Mouse (Mus musculus) hindbrain, embryonic 11.5 days (tissue): ENCODE data around the gene Agr3. TPM values are rescaled to one million over a fixed set of nuclear protein-coding genes. Genes with fewer than 3 reads are reported as not detected.
A peak's percentile ranks its signal among the peaks of the same experiment; 100 is the strongest.

Source experiments
- ATAC-seq: fragments of 200-750 bp; cut with Nextera tagmentation; 2 replicates; pipeline ENCODE4 v1.8.0; 2017; ENCODE audit warnings: mild to moderate bottlenecking, moderate TSS enrichment, moderate library complexity; ENCODE audit not compliant: low FRiP score
- DNase-seq: peaks from one replicate; pipeline ENCODE4 v3.0.0-alpha.2; 2015; ENCODE audit warnings: low spot score
- H3K27ac ChIP-seq: fragments of 300-500 bp; sonication (generic); 2 replicates; pipeline ENCODE4 v1.5.1; 2014; ENCODE audit warnings: mild to moderate bottlenecking, low read depth, low read length
- H3K27me3 ChIP-seq: fragments of 300-500 bp; sonication (generic); 2 replicates; pipeline ENCODE4 v1.6.1; 2014; ENCODE audit warnings: mild to moderate bottlenecking, low read length, moderate library complexity, mixed read lengths; ENCODE audit not compliant: control insufficient read depth, insufficient read depth
- H3K36me3 ChIP-seq: fragments of 300-500 bp; sonication (generic); 2 replicates; pipeline ENCODE4 v1.6.1; 2014; ENCODE audit warnings: mild to moderate bottlenecking, low read length, moderate library complexity, mixed read lengths; ENCODE audit not compliant: control insufficient read depth, insufficient read depth
- H3K4me1 ChIP-seq: fragments of 300-500 bp; sonication (generic); replicated peaks from 2 replicates; pipeline ENCODE4 v1.6.1; 2014; ENCODE audit warnings: low read length, mixed read lengths; ENCODE audit not compliant: control insufficient read depth, insufficient read depth
- H3K4me2 ChIP-seq: fragments of 300-500 bp; sonication (generic); replicated peaks from 2 replicates; pipeline ENCODE4 v1.6.1; 2014; ENCODE audit warnings: mild to moderate bottlenecking, low read depth, low read length
- H3K4me3 ChIP-seq: fragments of 300-500 bp; sonication (generic); 2 replicates; pipeline ENCODE4 v1.5.1; 2014; ENCODE audit warnings: low read depth, low read length
- H3K9ac ChIP-seq: fragments of 300-500 bp; sonication (generic); 2 replicates; pipeline ENCODE4 v1.6.1; 2014; ENCODE audit warnings: low read depth, low read length
- H3K9me3 ChIP-seq: fragments of 300-500 bp; sonication (generic); 2 replicates; pipeline ENCODE4 v1.6.1; 2016; ENCODE audit warnings: low read length; ENCODE audit not compliant: control insufficient read depth
- whole genome bisulfite sequencing: fragments of 180-500 bp; shearing (Covaris S2); extraction: QIAGEN DNeasy Blood & Tissue Kit; methylation state at CpG from one replicate; pipeline ENCODE4 v1.1.7; 2014; 5-methylcytosine and 5-hydroxymethylcytosine counted together
- polyA plus RNA-seq: library from polyadenylated mRNA; unstranded; fragments of >200 nt; fragmentation: Nextera tagmentation; extraction: Ambion mirVana; gene quantifications from 2 replicates; pipeline ENCODE4 v1.2.1, GENCODE M21; 2014

The Agr3 gene
- polyA plus RNA-seq, 1 experiment from 2014 or later: not detected

DNA sequence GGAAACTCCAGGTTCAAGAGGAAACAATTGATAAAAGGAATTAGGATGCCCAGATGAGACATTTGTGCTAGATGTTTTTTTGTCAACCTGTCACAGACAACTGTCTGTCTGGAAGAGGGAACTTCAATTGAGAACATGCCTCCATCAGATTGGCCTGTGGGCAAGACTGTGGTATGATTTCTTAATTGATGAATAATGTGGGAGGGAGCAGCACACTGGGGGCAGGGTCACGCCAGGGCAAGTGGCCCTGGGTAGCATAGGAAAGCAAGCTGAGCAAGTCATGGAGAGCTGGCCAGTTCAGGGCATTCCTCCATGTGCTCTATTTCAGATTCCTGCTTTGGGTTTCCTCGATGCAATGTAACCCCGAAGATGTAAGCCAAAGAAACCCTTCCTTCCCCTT, 50.5 kb downstream of the Agr3 start:
- no peaks in the 10 kb centered on the region for H3K9me3 ChIP-seq
- 72% methylated on average over 3 of the region's 3 CpGs for WGBS
- no peak overlapping the region for H3K4me2 ChIP-seq
- ATAC-seq (no peak), DNase-seq (no peak)
- H3K27ac ChIP-seq: no peak overlapping the region
- no peaks in the 10 kb centered on the region for H3K36me3 ChIP-seq
- no peaks in the 10 kb centered on the region for H3K4me1 ChIP-seq
- no peak overlapping the region for H3K4me3 ChIP-seq
- no peak overlapping the region for H3K9ac ChIP-seq
- no peaks in the 10 kb centered on the region for H3K27me3 ChIP-seq

DNA sequence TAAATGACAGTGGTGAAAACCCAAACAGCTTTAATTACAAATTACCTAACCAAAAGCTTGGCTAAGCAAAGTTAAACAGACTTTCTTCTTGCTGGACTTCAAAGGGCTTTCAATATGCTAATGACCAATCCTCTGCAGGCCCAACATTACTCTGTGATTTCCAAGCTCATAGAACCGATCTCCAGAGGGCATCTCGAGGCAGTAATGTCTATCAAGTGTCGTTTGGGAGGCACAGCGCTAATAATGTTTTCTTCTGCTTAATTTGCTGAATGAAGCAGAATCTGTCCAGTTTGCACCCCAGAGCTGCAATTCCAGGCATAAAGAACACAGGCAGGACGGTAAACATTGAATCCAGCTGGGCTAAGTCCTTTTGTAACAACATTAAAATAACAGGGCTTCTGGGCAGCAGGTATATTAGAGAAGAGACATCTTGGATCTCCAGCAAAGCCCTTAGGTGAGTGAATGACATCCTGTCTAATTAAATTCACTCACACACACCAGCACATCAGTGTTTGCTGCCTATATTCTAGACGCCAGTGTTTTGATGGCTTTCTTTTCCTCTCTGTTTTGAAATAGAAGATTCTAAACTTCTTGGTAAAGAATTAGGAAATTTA, 52.3 kb downstream of the Agr3 start:
- Histone ChIP-seq H3K4me1 (no peaks in the 10 kb centered on the region; the same call in 1 of the 2 replicates), H3K36me3 (no peaks in the 10 kb centered on the region), H3K9ac (no peak overlapping the region), H3K27ac (no peak overlapping the region), H3K4me3 (no peak overlapping the region), H3K9me3 (no peaks in the 10 kb centered on the region), H3K4me2 (no peak overlapping the region), H3K27me3 (no peaks in the 10 kb centered on the region)
- DNase-seq (no peak), ATAC-seq (no peak)
- WGBS: 54% methylated on average over 6 of the region's 6 CpGs

DNA sequence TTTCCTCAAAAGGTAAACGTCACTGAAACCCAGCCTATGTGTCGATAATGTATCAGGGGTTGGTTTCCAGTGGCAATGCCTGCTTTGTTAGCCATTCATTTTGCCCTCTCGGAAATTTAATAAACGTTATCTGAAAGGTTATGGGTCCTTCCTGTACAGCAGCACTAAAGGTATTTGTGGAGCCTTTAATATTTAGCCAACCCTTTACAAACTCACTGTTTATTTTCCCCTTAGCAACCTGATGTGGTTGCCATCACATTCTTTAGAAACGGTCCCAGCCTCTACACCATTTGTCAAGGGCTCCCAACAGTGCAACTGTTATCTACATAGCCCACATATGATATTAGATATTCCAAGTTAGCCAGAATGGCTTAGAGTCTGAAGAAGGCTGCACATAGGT, 54.2 kb downstream of the Agr3 start:
- H3K9me3 ChIP-seq: no peaks in the 10 kb centered on the region
- H3K27ac ChIP-seq: no peak overlapping the region
- H3K4me3 ChIP-seq: no peak overlapping the region
- H3K4me1 ChIP-seq: no peaks in the 10 kb centered on the region; the same call in 1 of the 2 replicates
- H3K36me3 ChIP-seq: no peaks in the 10 kb centered on the region
- H3K9ac ChIP-seq: no peak overlapping the region
- no peak overlapping the region for H3K4me2 ChIP-seq
- WGBS: 89% methylated on average over 5 of the region's 5 CpGs
- no peaks in the 10 kb centered on the region for H3K27me3 ChIP-seq
- ATAC-seq (no peak), DNase-seq (no peak)

DNA sequence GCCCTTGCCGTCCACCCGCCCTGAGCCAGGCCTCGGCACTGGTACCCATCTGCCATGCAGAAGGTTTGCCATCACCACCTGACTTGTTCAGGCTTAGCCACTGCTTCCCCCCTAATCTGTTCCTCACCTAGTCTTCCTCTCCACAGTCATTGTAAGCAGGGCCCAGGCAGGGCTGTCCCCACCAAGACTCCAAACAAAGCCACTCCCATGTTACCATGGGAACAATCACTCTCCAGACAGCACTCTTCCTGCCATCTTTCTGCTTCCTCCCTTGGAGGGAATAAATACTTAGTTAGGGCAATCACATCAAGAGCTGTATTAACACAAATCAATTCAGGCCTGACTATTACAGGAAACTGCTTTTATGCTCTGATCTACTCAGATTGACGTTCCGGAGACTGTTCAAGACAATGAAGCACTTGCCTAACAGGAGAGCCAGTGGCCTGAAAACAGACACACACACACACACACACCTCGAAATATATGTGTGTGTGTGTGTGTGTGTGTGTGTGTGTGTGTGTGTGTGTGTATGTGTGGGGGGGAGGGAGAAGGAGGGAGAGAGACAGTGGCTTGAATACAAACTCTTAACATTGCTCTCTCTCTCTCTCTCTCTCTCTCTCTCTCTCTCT, 56.4 kb downstream of the Agr3 start:
- H3K36me3 ChIP-seq: no peaks in the 10 kb centered on the region
- no peak overlapping the region for H3K4me3 ChIP-seq
- H3K27ac ChIP-seq: 0 out of 2 replicates have a peak overlapping the region, but pooled peaks have one; percentile 42
- ATAC-seq (peak; percentile 94), DNase-seq (peak; percentile 59)
- no peaks in the 10 kb centered on the region; the same call in 1 of the 2 replicates for H3K4me1 ChIP-seq
- H3K9me3 ChIP-seq: no peaks in the 10 kb centered on the region
- no peak overlapping the region for H3K9ac ChIP-seq
- no peak overlapping the region for H3K4me2 ChIP-seq
- 53% methylated on average over 6 of the region's 6 CpGs for WGBS
- H3K27me3 ChIP-seq: no peaks in the 10 kb centered on the region

DNA sequence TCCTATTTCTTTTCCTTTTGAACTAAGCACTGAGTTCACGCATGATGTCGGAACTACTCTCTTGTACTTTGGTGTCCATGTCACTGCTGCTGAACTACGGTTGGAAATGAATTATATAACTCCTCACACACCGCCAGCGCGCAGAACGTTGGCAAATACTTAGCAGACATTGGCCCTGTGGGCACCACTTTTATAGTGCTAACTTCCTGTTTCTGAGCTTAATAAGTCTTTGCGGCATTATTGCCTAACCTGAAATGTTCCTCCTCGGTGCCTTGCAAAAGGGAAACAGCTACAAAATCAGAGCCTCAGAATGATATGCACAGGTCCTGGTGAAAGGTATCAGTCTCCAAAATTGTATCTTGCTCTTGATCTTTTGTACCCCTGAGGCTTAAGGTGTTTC, 58.1 kb downstream of the Agr3 start:
- 95% methylated on average over 9 of the region's 9 CpGs for WGBS
- Histone ChIP-seq H3K4me2 (no peak overlapping the region), H3K4me1 (no peaks in the 10 kb centered on the region; the same call in 1 of the 2 replicates), H3K27me3 (no peaks in the 10 kb centered on the region), H3K4me3 (no peak overlapping the region), H3K27ac (no peak overlapping the region), H3K36me3 (no peaks in the 10 kb centered on the region), H3K9ac (no peak overlapping the region), H3K9me3 (no peaks in the 10 kb centered on the region)
- DNase-seq (no peak), ATAC-seq (no peak)

DNA sequence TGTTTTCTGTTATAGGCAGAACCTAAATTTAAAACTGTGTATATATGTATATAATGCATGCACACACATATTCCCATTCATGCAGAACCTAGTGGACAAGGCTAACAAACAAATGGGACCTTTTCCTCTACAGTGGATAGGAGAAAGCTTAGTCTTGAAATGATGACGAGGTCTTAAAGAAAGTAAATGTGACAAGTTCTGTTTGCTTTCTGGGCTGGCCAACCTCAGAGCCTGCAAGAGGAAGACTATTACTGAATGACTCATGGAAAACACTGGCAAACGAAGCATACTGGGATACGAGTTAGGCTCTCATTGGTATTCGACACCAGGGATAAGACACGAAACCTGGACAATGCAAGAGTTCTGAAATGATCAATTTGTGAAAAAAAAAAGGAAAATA, 59.3 kb downstream of the Agr3 start:
- WGBS: 88% methylated on average over 5 of the region's 5 CpGs
- H3K27me3 ChIP-seq: no peaks in the 10 kb centered on the region

DNA sequence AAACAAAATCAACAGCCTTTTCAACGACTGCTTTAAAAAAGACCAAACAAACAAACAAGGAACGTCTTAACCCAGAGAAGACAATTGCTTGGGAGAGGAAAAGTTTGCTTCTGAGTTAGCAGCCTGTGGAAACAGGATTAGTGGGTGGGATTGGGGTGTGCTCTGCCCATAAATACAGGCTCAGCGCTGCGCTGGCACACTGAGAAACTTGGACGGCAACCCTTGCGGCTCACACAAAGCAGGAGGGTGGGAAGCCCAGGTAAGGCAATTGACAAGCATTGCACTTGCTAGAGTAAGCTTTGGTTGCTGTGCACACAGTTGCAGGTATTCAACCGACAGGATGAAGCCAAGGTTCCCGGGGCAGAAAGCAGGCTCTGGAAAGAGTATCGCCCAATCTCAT, 67.3 kb downstream of the Agr3 start, which contains the start of gene Agr2:
TSS of gene Agr2 (plus strand) at position 197 of the 400 bp plus-strand sequence.
- Histone ChIP-seq H3K4me3 (no peak within 1 kb of the TSS), H3K9me3 (no peaks in the 10 kb centered on the region), H3K4me1 (no peaks in the 10 kb centered on the region; the same call in 1 of the 2 replicates), H3K9ac (no peak within 1 kb of the TSS), H3K4me2 (no peak within 1 kb of the TSS), H3K27me3 (no peaks in the 10 kb centered on the region), H3K36me3 (no peaks in the 10 kb centered on the region), H3K27ac (no peak within 1 kb of the TSS)
- no peak for ATAC-seq
- 72% methylated on average over 9 of the region's 9 CpGs for WGBS
- no peak for DNase-seq

More for the DNA sequence above, 59.3 kb downstream of the Agr3 start:
- DNase-seq (no peak), ATAC-seq (no peak)
- H3K4me1 ChIP-seq: no peaks in the 10 kb centered on the region; the same call in 1 of the 2 replicates
- no peak overlapping the region for H3K27ac ChIP-seq
- H3K4me3 ChIP-seq: no peak overlapping the region
- H3K4me2 ChIP-seq: no peak overlapping the region
- no peak overlapping the region for H3K9ac ChIP-seq
- H3K9me3 ChIP-seq: no peaks in the 10 kb centered on the region
- no peaks in the 10 kb centered on the region for H3K36me3 ChIP-seq

DNA sequence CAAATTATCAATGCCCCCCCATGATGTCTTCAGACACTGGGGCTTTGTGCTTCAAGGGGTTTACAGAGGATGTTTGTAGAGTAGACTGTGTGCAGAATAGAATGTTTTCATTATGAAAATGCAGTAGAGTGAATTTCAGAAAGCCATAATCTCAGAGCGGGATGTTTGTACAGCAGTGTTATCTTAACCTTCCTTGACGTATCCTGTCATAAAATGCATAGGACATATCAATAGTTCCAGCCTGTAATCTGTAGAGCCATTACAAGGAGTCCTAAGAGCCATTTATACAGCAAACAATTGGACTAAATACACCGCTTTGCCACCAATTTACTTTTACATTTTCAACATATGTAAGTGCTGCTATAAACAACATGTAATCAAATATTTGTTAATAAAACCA, 68.2 kb downstream of the Agr3 start:
- H3K4me3 ChIP-seq: no peak overlapping the region
- no peak overlapping the region for H3K27ac ChIP-seq
- no peaks in the 10 kb centered on the region for H3K36me3 ChIP-seq
- DNase-seq (no peak), ATAC-seq (no peak)
- WGBS: 85% methylated on average over 3 of the region's 3 CpGs
- no peak overlapping the region for H3K9ac ChIP-seq
- H3K4me1 ChIP-seq: no peaks in the 10 kb centered on the region; the same call in 1 of the 2 replicates
- no peak overlapping the region for H3K4me2 ChIP-seq
- H3K27me3 ChIP-seq: no peaks in the 10 kb centered on the region
- no peaks in the 10 kb centered on the region for H3K9me3 ChIP-seq

DNA sequence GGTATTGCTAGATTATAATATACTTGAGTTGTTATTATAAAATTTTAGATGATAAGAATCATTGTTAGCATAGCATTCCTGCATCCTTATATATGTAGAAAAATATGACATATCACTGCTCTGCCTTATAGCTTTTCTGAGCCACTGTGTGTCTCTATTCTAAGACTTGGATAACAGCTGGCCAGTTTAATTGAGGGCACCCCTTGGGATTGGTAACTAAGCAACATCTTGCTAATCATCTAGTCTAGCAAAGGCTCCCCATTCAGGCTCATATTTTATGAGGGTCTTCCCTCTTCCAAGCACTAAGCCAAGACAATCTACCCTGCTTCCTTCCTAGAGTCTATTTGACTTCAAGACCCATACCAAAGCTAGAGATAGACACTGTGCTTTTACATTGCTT, 68.7 kb downstream of the Agr3 start:
- H3K27ac ChIP-seq: 0 out of 2 replicates have a peak overlapping the region, but pooled peaks have one; percentile 17
- no peaks in the 10 kb centered on the region; the same call in 1 of the 2 replicates for H3K4me1 ChIP-seq
- H3K9me3 ChIP-seq: no peaks in the 10 kb centered on the region
- peak; percentile 67 for DNase-seq
- no peak overlapping the region for H3K4me3 ChIP-seq
- H3K27me3 ChIP-seq: no peaks in the 10 kb centered on the region
- H3K9ac ChIP-seq: no peak overlapping the region
- H3K36me3 ChIP-seq: no peaks in the 10 kb centered on the region
- peak; percentile 69 for ATAC-seq
- no peak overlapping the region for H3K4me2 ChIP-seq
